Mouse (Mus musculus) limb, embryonic 14.5 days (tissue): ENCODE measurements around the gene Hacd4. TPM values are rescaled to one million over a fixed set of nuclear protein-coding genes. Genes with fewer than 3 reads are reported as not detected.

Experiments
- ATAC-seq: fragments of 200-750 bp; cut with Nextera tagmentation; 2 replicates; pipeline ENCODE4 v1.8.0; 2017; ENCODE audit warnings: low read depth, moderate number of reproducible peaks, moderate TSS enrichment; ENCODE audit not compliant: low FRiP score
- DNase-seq: peaks from one replicate; pipeline ENCODE4 v3.0.0-alpha.2; 2015; ENCODE audit warnings: low spot score
- H3K27ac ChIP-seq: fragments of 300-500 bp; sonication (generic); replicated peaks from 2 replicates; pipeline ENCODE4 v1.5.1; 2014; ENCODE audit warnings: low read depth, mild to moderate bottlenecking, low read length, moderate library complexity, mixed read lengths
- H3K27me3 ChIP-seq: fragments of 300-500 bp; sonication (generic); 2 replicates; pipeline ENCODE4 v1.6.1; 2014; ENCODE audit warnings: low read length, mixed read lengths; ENCODE audit not compliant: control insufficient read depth, insufficient read depth
- H3K36me3 ChIP-seq: fragments of 300-500 bp; sonication (generic); 2 replicates; pipeline ENCODE4 v1.6.1; 2014; ENCODE audit warnings: mild to moderate bottlenecking, low read length, moderate library complexity, mixed read lengths; ENCODE audit not compliant: control insufficient read depth, insufficient read depth
- H3K4me1 ChIP-seq: fragments of 300-500 bp; sonication (generic); 2 replicates; pipeline ENCODE4 v1.6.1; 2014; ENCODE audit warnings: antibody characterized with exemption, low read length, mixed read lengths; ENCODE audit not compliant: control insufficient read depth, insufficient read depth
- H3K4me2 ChIP-seq: fragments of 300-500 bp; sonication (generic); replicated peaks from 2 replicates; pipeline ENCODE4 v1.6.1; 2014; ENCODE audit warnings: low read depth, mild to moderate bottlenecking, low read length, moderate library complexity; ENCODE audit not compliant: severe bottlenecking
- H3K4me3 ChIP-seq: fragments of 300-500 bp; sonication (generic); replicated peaks from 2 replicates; pipeline ENCODE4 v1.5.1; 2014; ENCODE audit warnings: low read length
- H3K9ac ChIP-seq: fragments of 300-500 bp; sonication (generic); 2 replicates; pipeline ENCODE4 v1.6.1; 2014; ENCODE audit warnings: mild to moderate bottlenecking, low read depth, low read length, moderate library complexity; ENCODE audit not compliant: severe bottlenecking
- H3K9me3 ChIP-seq: fragments of 300-500 bp; sonication (generic); 2 replicates; pipeline ENCODE4 v1.6.1; 2016; ENCODE audit warnings: low read length; ENCODE audit not compliant: control insufficient read depth
- POLR2A ChIP-seq: fragments of 200-500 bp; IDR thresholded peaks from 2 replicates; pipeline ENCODE4 v1.8.0; 2012; ENCODE audit warnings: inconsistent platforms, mild to moderate bottlenecking, moderate library complexity, borderline replicate concordance; ENCODE audit not compliant: insufficient read depth, insufficient read length; ENCODE audit errors: extremely low read depth
- WGBS: fragments of 180-500 bp; shearing (Covaris S2); extraction: QIAGEN DNeasy Blood & Tissue Kit; methylation state at CpG from one replicate; pipeline ENCODE4 v1.1.7; 2014; 5-methylcytosine and 5-hydroxymethylcytosine counted together
- polyA plus RNA-seq, 2 experiments: library from polyadenylated mRNA; depleted of rRNA in 1 of 2; stranded (reverse) in 1 of 2; unstranded in 1 of 2; fragments of >200 nt; fragmentation: Nextera tagmentation in 1 of 2; extraction: Ambion mirVana in 1 of 2; gene quantifications; 2 replicates each; pipeline versions ENCODE4 v1.2.1 to v1.2.3; 2012 to 2014

Gene Hacd4
- polyA plus RNA-seq, 2 experiments = 3.4 to 12.5 TPM

DNA sequence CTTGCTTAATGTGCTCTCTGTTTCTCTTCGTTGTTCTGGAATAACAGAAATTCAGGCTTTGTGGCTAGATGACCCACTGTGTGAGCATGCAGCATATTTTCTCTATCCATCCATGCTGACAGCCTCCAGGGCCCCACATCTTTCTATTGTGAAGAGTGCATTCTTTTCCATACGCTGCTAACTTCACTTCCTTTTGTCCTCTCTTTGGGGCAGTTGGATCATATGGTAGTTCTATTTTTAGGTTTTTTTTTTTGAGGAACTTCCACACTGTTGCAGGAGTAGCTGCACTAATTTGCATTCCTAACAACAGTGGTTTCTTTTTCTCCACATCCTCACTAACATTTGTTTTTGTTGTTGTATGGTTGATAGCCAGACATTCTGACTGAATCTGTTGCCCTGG is 23.7 kb downstream of the Hacd4 start:
- DNase-seq (no peak), ATAC-seq (no peak)
- Histone ChIP-seq H3K4me1 (no peaks in the 10 kb centered on the region), H3K27ac (no peak overlapping the region), H3K9me3 (no peaks in the 10 kb centered on the region), H3K4me2 (no peak overlapping the region), H3K36me3 (peaks cover 3% of the 10 kb centered on the region; the same call in 1 of the 2 replicates), H3K27me3 (no peaks in the 10 kb centered on the region), H3K9ac (no peak overlapping the region), H3K4me3 (no peak overlapping the region)
- WGBS = 63% methylated on average over 2 of the region's 2 CpGs
- TF ChIP-seq POLR2A = no peak

DNA sequence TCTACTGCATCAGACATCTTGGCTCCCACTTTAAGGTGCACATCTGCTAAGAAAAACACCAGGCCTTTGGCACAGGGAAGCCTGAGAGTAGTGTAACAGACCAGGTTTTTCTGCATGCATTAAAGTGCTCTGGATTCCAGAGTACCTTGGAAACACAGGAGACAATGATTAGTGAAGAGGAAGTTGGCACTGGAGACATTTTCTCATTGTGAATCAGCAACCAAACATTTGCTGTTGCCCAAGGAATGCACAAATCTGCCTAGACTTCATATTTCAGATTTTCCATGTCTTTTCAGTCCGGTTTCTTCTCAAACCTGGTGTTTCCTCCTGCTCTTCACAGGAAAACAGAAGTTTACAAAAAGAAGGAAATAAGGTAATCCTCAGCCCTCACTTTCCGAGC is 26.4 kb downstream of the Hacd4 start:
- no peak for TF ChIP-seq POLR2A
- Histone ChIP-seq H3K27ac (no peak overlapping the region), H3K36me3 (peaks cover 3% of the 10 kb centered on the region; the same call in 1 of the 2 replicates), H3K4me3 (no peak overlapping the region), H3K27me3 (no peaks in the 10 kb centered on the region), H3K9ac (no peak overlapping the region), H3K4me2 (no peak overlapping the region), H3K4me1 (peaks cover 3% of the 10 kb centered on the region; the same call in 1 of the 2 replicates), H3K9me3 (no peaks in the 10 kb centered on the region)
- DNase-seq (no peak), ATAC-seq (no peak)
- 84% methylated on average over 2 of the region's 2 CpGs for WGBS

DNA sequence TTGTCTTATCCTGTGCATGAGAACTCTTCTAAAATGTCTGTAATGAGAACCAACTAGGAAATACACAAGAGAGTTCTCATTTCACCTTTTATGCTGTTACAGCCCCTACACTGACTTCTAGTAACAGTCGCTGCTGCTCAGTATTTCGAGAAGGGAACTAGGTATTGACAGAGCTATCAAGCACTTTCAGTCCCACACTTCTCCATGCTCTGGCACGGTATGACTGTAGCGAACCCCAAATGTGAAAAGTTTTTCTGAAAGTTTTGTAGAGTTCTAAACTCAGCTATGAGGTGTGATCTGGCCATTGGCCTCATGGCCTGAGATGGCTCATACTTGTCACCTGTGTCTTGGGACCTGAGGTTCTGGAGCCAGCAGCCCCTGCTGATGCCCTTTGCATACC is 29.4 kb downstream of the Hacd4 start:
- no peak overlapping the region for H3K27ac ChIP-seq
- ATAC-seq = no peak
- no peak overlapping the region for H3K9ac ChIP-seq
- no peaks in the 10 kb centered on the region for H3K9me3 ChIP-seq
- H3K4me3 ChIP-seq = no peak overlapping the region
- H3K27me3 ChIP-seq = no peaks in the 10 kb centered on the region
- TF ChIP-seq POLR2A = no peak
- peaks cover 3% of the 10 kb centered on the region; the same call in 1 of the 2 replicates for H3K36me3 ChIP-seq
- no peak for DNase-seq
- WGBS = 93% methylated on average over 4 of the region's 4 CpGs
- H3K4me2 ChIP-seq = no peak overlapping the region
- H3K4me1 ChIP-seq = peaks cover 3% of the 10 kb centered on the region; the same call in 1 of the 2 replicates

DNA sequence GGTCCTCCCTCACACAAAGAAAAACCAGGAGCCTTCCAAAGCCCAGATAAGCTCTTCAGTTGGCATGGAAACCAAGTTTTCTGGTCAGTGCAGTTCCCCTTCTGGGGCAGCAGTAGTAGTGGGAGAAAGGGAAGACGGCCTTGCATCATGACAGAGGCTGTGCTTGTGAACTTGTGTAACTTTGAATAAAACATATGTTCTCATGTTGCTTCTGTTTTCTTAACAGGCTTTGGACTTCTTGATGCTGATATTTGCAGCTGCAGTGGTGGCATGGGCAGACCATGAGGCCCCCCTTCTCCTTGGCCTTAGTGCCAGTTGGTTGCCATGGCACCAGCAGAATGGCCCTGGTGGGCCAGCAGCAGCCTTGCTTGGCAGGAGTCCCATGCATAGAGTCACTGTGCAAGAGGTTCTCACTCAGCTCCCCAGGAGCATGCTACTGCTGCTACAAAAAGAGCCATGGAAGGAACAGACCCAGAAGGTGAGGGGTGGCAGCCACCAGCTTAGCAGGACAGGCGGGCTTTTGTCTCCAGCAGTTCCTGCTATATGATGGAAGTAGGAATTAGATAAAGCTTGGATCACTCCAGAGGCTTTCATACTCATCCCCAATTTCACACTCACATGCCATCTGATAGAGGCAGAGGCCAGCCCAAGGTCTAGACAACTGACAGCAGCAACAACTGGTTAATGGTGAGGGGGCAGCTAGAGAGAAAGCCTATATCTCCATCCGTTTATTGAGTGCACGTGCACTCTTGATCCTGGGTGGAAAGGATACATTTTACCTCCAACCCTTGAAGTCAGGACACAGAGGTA is 31.6 kb downstream of the Hacd4 start:
- DNase-seq (peak; percentile 30), ATAC-seq (peak; percentile 62; the same call in 1 of the 2 replicates)
- no peak for TF ChIP-seq POLR2A
- WGBS = 76% methylated on average over 4 of the region's 4 CpGs
- no peak overlapping the region for H3K4me2 ChIP-seq
- no peak overlapping the region for H3K4me3 ChIP-seq
- H3K27me3 ChIP-seq = no peaks in the 10 kb centered on the region
- H3K4me1 ChIP-seq = peaks cover 3% of the 10 kb centered on the region; the same call in 1 of the 2 replicates
- no peak overlapping the region for H3K9ac ChIP-seq
- no peak overlapping the region for H3K27ac ChIP-seq
- no peaks in the 10 kb centered on the region for H3K9me3 ChIP-seq
- no peaks in the 10 kb centered on the region for H3K36me3 ChIP-seq

DNA sequence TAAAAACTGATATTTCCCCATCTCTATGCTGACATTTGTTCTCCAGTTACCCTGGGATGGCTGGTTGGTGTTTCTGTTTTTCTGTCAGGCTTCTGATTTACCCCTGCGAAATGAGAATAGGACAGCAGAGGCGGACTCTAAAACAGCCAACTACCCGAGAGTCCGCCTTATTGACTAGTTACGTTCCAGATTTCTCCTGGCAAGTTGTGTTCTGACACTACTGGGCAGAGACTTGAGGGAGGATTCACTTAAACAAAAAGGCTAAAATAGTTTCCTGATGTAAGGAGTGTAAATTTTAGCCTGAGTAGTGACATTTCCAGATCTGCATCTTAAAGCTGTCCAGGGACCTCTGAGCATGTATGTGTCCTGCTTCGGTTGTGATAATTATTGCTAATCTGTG is 35.8 kb downstream of the Hacd4 start:
- TF ChIP-seq POLR2A = no peak
- 86% methylated on average over 6 of the region's 6 CpGs for whole genome bisulfite sequencing
- no peak for ATAC-seq
- Histone ChIP-seq H3K4me1 (no peaks in the 10 kb centered on the region), H3K9ac (no peak overlapping the region), H3K27ac (no peak overlapping the region), H3K27me3 (no peaks in the 10 kb centered on the region), H3K4me2 (no peak overlapping the region), H3K9me3 (no peaks in the 10 kb centered on the region), H3K4me3 (no peak overlapping the region), H3K36me3 (no peaks in the 10 kb centered on the region)
- no peak for DNase-seq

DNA sequence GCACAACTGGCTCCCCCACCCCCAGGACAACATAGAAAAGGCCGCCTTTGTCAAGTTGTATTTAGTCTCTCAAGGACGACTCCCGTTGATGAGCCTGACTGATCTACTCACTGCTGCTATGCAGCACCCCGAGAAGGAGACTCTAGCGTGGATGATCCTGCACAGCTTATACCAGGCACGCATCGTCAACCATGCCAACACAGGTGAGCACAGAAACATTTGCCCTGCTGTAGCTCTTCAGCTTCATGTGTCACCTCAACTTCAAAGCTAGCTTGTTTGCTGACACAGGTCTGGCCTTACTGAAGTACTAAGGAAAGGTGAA is 37.8 kb downstream of the Hacd4 start:
- Histone ChIP-seq H3K9ac (no peak overlapping the region), H3K4me1 (no peaks in the 10 kb centered on the region), H3K27me3 (no peaks in the 10 kb centered on the region), H3K27ac (no peak overlapping the region), H3K36me3 (no peaks in the 10 kb centered on the region), H3K9me3 (no peaks in the 10 kb centered on the region), H3K4me2 (no peak overlapping the region), H3K4me3 (no peak overlapping the region)
- ATAC-seq = no peak
- no peak for DNase-seq
- WGBS = 93% methylated on average over 7 of the region's 7 CpGs
- no peak for TF ChIP-seq POLR2A
